Mouse (Mus musculus): Measurements from ENCODE around the gene Fndc11. TPM values are rescaled to one million over a fixed set of nuclear protein-coding genes. Genes with fewer than 3 reads are reported as not detected.

Fndc11 gene
- polyA plus RNA-seq, 1 experiment from 2014 or later = 0.55 TPM

GRCm38 (mm10) chr2:181242314-181242665 lies 22.5 kb downstream of the Fndc11 start:
- Histone ChIP-seq H3K9me3 (replicated peaks; ENCODE audit: low read length) (no peaks in the 10 kb centered on the region), H3K9ac (ENCODE audit: low read depth, low read length) (peak overlapping the region; percentile 67), H3K36me3 (ENCODE audit: insufficient read depth, low read length) (0 out of 2 replicates have a peak, but pooled peaks cover 3% of the 10 kb centered on the region), H3K4me2 (ENCODE audit: low read length) (peak overlapping the region; percentile 77), H3K4me1 (replicated peaks; ENCODE audit: insufficient read depth, low read length) (peaks cover 18% of the 10 kb centered on the region), H3K27me3 (ENCODE audit: insufficient read depth, low read length) (no peaks in the 10 kb centered on the region), H3K27ac (peak overlapping the region; percentile 31; the same call in 1 of the 2 replicates), H3K4me3 (replicated peaks; ENCODE audit: low read depth, low read length) (peak overlapping the region; percentile 54)
- no peak for ATAC-seq (replicated peaks; ENCODE audit: low FRiP score, low read depth)
- no peak for TF ChIP-seq CTCF (IDR thresholded peaks at IDR 0.05; ENCODE audit: low read depth)
- DNase-seq (ENCODE audit: low spot score) = peak; percentile 6
- 57% methylated on average over 3 of the region's 3 CpGs for WGBS

- Histone ChIP-seq H3K4me1 (replicated peaks; ENCODE audit: insufficient read depth, low read length) (peaks cover 18% of the 10 kb centered on the region), H3K9ac (ENCODE audit: low read depth, low read length) (no peak overlapping the region), H3K36me3 (ENCODE audit: insufficient read depth, low read length) (no peaks in the 10 kb centered on the region), H3K27ac (no peak overlapping the region), H3K4me2 (ENCODE audit: low read length) (no peak overlapping the region), H3K4me3 (replicated peaks; ENCODE audit: low read depth, low read length) (no peak overlapping the region), H3K9me3 (replicated peaks; ENCODE audit: low read length) (no peaks in the 10 kb centered on the region), H3K27me3 (ENCODE audit: insufficient read depth, low read length) (no peaks in the 10 kb centered on the region)
- no peak for TF ChIP-seq CTCF (IDR thresholded peaks at IDR 0.05; ENCODE audit: low read depth)
- 34% methylated on average over 11 of the region's 11 CpGs for WGBS
- ATAC-seq (replicated peaks; ENCODE audit: low FRiP score, low read depth) (no peak), DNase-seq (ENCODE audit: low spot score) (no peak)
These were observed 24.0 kb downstream of the Fndc11 start for GRCm38 (mm10) chr2:181243706-181244394.

- DNase-seq (ENCODE audit: low spot score) = no peak
- Histone ChIP-seq H3K4me3 (replicated peaks; ENCODE audit: low read depth, low read length) (no peak overlapping the region), H3K4me2 (ENCODE audit: low read length) (no peak overlapping the region), H3K9ac (ENCODE audit: low read depth, low read length) (no peak overlapping the region), H3K4me1 (replicated peaks; ENCODE audit: insufficient read depth, low read length) (peaks cover 14% of the 10 kb centered on the region), H3K36me3 (ENCODE audit: insufficient read depth, low read length) (no peaks in the 10 kb centered on the region), H3K27me3 (ENCODE audit: insufficient read depth, low read length) (no peaks in the 10 kb centered on the region), H3K9me3 (replicated peaks; ENCODE audit: low read length) (no peaks in the 10 kb centered on the region), H3K27ac (no peak overlapping the region)
- WGBS = 37% methylated on average over 2 of the region's 2 CpGs
- ATAC-seq (replicated peaks; ENCODE audit: low FRiP score, low read depth) = no peak
- no peak for TF ChIP-seq CTCF (IDR thresholded peaks at IDR 0.05; ENCODE audit: low read depth)
These were observed 25.2 kb downstream of the Fndc11 start for GRCm38 (mm10) chr2:181245031-181245430.

- ATAC-seq (replicated peaks; ENCODE audit: low FRiP score, low read depth) = no peak
- TF ChIP-seq CTCF (IDR thresholded peaks at IDR 0.05; ENCODE audit: low read depth) = no peak
These were observed 29.4 kb downstream of the Fndc11 start for GRCm38 (mm10) chr2:181249217-181249616.

GRCm38 (mm10) chr2:181251841-181252240 lies 32.0 kb downstream of the Fndc11 start:
- Histone ChIP-seq H3K9me3 (replicated peaks; ENCODE audit: low read length) (no peaks in the 10 kb centered on the region), H3K9ac (ENCODE audit: low read depth, low read length) (no peak overlapping the region), H3K27me3 (ENCODE audit: insufficient read depth, low read length) (no peaks in the 10 kb centered on the region), H3K27ac (no peak overlapping the region), H3K4me3 (replicated peaks; ENCODE audit: low read depth, low read length) (no peak overlapping the region), H3K36me3 (ENCODE audit: insufficient read depth, low read length) (peaks cover 42% of the 10 kb centered on the region), H3K4me1 (replicated peaks; ENCODE audit: insufficient read depth, low read length) (no peaks in the 10 kb centered on the region), H3K4me2 (ENCODE audit: low read length) (no peak overlapping the region)
- DNase-seq (ENCODE audit: low spot score) = no peak
- no peak for TF ChIP-seq CTCF (IDR thresholded peaks at IDR 0.05; ENCODE audit: low read depth)
- WGBS = 73% methylated on average over 1 of the region's 1 CpGs
- ATAC-seq (replicated peaks; ENCODE audit: low FRiP score, low read depth) = no peak

More at GRCm38 (mm10) chr2:181249217-181249616, 29.4 kb downstream of the Fndc11 start:
- no peak for DNase-seq (ENCODE audit: low spot score)
- no peaks in the 10 kb centered on the region for H3K27me3 ChIP-seq (ENCODE audit: insufficient read depth, low read length)
- no peak overlapping the region for H3K9ac ChIP-seq (ENCODE audit: low read depth, low read length)
- H3K27ac ChIP-seq = no peak overlapping the region
- H3K9me3 ChIP-seq (replicated peaks; ENCODE audit: low read length) = no peaks in the 10 kb centered on the region
- WGBS = 74% methylated on average over 10 of the region's 10 CpGs
- H3K4me3 ChIP-seq (replicated peaks; ENCODE audit: low read depth, low read length) = no peak overlapping the region
- peaks cover 22% of the 10 kb centered on the region for H3K36me3 ChIP-seq (ENCODE audit: insufficient read depth, low read length)
- H3K4me1 ChIP-seq (replicated peaks; ENCODE audit: insufficient read depth, low read length) = 0 out of 2 replicates have a peak, but pooled peaks cover under 1% of the 10 kb centered on the region
- no peak overlapping the region for H3K4me2 ChIP-seq (ENCODE audit: low read length)

- H3K9ac ChIP-seq (ENCODE audit: low read depth, low read length) = no peak overlapping the region
- H3K4me1 ChIP-seq (replicated peaks; ENCODE audit: insufficient read depth, low read length) = no peaks in the 10 kb centered on the region
- H3K4me3 ChIP-seq (replicated peaks; ENCODE audit: low read depth, low read length) = no peak overlapping the region
- DNase-seq (ENCODE audit: low spot score) (no peak), ATAC-seq (replicated peaks; ENCODE audit: low FRiP score, low read depth) (no peak)
- no peaks in the 10 kb centered on the region for H3K27me3 ChIP-seq (ENCODE audit: insufficient read depth, low read length)
- TF ChIP-seq CTCF (IDR thresholded peaks at IDR 0.05; ENCODE audit: low read depth) = no peak
- no peaks in the 10 kb centered on the region for H3K9me3 ChIP-seq (replicated peaks; ENCODE audit: low read length)
- no peak overlapping the region for H3K27ac ChIP-seq
- WGBS = 90% methylated on average over 1 of the region's 1 CpGs
- H3K4me2 ChIP-seq (ENCODE audit: low read length) = no peak overlapping the region
- peaks cover 49% of the 10 kb centered on the region for H3K36me3 ChIP-seq (ENCODE audit: insufficient read depth, low read length)
These were observed 33.4 kb downstream of the Fndc11 start for GRCm38 (mm10) chr2:181253248-181253647.
